Mouse (Mus musculus) ovary, postnatal 10 days (tissue): Measurements from ENCODE around the gene Zfp579.
"Not testable (repeated sequence)": the region's sequence is repeated elsewhere in the genome, so short reads cannot be mapped to it uniquely, and the experiment has no call there.

Source experiments
- DNase-seq: peaks from one replicate; pipeline ENCODE4 v3.0.0; 2022; ENCODE audit warnings: low spot score

Gene Zfp579

DNA sequence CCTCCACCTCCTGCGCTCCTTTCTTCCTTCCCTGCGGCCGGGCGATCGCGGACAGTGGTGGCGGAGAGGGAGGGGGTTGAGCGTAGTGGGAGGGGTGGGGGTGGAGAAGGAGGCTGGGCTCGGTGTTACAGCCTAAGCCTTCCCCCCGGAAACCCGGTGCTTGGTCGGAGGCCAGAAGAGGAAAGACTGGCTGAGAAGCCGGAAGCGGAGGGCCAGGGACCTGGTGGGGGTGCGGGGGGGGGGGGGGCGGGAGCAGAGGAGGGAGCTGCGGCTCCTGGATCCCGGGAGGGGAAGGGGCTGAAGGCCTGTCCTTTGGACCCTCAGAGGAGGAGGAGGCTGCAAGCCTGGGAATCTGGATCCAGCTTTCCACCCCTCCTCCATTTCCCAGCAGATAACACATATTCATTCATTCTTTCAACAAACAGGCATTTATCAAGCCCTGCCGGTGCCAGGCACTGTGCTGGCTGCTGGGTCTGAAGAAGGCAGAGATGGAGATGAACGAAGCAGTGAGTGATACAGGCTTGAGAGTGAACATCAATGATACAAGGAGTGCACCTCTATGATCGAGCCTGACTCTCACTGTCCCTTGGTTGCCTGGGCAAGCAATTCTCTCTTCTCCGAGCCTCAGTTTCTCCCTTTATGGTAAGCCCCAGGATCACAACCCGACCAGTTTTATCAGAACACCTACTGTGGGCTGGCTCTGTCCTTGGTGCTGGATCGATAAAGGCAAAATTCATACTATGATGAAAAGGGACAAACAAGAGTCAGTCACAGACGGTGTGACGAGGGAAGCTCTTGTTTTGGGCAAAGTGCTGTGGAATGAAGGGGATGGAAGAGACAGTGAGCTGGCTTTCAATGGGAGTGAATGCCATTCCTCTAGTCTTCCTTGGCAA is at the start of gene Zfp579:
Gene Zfp579, minus strand, starts transcription at position 156 of the 893 bp plus-strand sequence.
- DNase-seq: peak; percentile 93

GRCm38 (mm10) chr7:5044981-5045380 is 49.0 kb upstream of the Zfp579 start:
- DNase-seq: no peak

DNA sequence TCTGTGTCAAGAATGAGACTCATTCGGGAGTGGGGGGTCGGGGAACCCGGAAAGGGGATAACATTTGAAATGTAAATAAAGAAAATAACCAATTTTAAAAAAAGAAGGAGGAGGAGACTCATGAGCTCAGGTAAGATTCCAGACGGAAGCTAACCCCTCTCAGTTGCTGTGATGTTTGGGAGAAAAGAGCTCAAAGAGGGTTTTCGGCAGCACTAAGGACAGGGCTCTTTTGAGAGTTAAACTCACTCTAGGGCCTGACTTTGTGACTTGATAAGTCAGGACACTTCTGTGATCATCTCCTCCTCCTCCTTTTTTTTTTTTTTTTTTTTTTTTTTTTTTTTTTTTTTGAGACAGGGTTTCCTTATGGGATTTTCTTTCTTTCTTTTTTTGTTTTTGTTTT is 43.0 kb upstream of the Zfp579 start:
- no peak for DNase-seq

GRCm38 (mm10) chr7:5038109-5038732 is 42.3 kb upstream of the Zfp579 start, which contains the start of gene Zfp784:
Zfp784 (minus strand) TSS chr7:5038446.
- DNase-seq: peak; percentile 90

- no peak for DNase-seq
These were observed 41.5 kb upstream of the Zfp579 start for GRCm38 (mm10) chr7:5037467-5037866.

GRCm38 (mm10) chr7:5037026-5037425 is 41.1 kb upstream of the Zfp579 start:
- no peak for DNase-seq

- no peak for DNase-seq
These were observed 40.2 kb upstream of the Zfp579 start for GRCm38 (mm10) chr7:5036136-5036535.

DNA sequence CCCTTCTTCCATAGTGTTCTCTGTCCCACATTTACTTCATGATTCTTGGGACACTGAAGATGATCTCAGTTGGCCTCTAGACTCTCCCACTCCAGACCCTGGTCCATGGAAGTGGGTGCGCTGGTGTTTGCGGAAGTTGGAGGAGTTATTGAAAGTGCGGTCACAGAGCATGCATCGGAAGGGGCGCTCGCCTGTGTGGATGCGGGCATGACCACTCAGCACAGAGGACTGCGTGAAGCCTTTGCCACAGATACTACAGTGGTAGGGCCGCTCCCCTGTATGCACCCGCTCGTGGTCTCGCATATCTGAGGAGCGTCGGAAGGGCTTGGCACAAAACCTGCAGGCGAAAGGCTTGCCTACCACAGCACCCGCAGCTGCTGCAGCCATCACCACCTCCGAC is 39.7 kb upstream of the Zfp579 start:
- no peak for DNase-seq

GRCm38 (mm10) chr7:5033818-5034217 is 37.9 kb upstream of the Zfp579 start, which contains the start of gene 4632433K11Rik:
4632433K11Rik (plus strand) TSS chr7:5034118.
- DNase-seq: no peak

DNA sequence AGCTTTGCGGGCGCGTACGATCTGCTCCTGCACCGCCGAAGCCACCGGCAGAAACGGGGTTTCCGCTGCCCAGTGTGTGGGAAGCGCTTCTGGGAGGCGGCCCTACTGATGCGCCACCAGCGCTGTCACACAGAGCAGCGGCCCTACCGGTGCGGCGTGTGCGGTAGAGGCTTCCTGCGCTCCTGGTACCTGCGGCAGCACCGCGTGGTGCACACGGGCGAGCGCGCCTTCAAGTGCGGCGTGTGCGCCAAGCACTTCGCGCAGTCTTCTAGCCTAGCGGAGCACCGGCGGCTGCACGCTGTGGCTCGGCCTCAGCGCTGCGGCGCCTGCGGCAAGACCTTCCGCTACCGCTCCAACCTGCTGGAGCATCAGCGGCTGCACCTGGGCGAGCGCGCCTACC is 35.5 kb upstream of the Zfp579 start:
- no peak for DNase-seq

DNA sequence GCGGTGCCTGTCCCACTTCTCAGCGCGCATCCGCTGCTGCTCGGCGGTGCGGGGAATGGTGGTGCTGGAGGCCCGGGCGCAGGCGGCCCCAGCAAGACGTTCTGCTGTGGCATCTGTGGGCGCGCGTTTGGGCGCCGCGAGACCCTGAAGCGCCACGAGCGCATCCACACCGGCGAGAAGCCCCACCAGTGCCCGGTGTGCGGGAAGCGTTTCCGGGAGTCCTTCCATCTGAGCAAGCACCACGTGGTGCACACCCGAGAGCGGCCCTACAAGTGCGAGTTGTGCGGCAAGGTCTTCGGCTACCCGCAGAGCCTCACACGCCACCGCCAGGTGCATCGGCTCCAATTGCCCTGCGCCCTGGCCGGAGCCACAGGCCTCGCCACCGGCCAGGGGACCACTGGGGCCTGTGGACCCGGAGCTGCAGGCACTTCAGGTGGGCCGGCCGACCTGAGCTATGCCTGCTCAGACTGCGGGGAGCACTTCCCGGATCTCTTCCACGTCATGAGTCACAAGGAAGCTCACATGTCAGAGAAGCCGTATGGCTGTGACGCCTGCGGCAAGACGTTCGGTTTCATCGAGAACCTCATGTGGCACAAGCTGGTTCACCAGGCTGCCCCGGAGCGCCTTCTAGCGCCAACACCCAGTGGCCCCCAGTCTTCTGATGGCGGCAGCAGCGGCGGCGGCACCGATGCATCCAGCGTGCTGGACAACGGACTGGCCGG is 34.8 kb upstream of the Zfp579 start:
- DNase-seq: no peak

DNA sequence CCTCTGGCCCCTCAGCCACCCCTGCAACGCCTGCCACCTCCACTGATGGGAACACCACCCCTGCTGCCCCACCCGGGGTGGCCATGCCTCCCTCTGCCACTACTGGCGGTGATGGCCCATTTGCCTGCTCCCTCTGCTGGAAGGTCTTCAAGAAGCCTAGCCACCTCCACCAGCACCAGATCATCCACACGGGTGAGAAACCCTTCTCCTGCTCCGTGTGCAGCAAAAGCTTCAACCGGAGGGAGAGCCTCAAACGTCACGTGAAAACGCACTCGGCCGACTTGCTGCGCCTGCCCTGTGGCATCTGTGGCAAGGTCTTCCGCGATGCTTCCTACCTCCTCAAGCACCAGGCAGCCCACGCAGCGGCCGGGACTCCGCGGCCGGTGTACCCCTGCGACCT is 34.0 kb upstream of the Zfp579 start:
- no peak for DNase-seq

DNA sequence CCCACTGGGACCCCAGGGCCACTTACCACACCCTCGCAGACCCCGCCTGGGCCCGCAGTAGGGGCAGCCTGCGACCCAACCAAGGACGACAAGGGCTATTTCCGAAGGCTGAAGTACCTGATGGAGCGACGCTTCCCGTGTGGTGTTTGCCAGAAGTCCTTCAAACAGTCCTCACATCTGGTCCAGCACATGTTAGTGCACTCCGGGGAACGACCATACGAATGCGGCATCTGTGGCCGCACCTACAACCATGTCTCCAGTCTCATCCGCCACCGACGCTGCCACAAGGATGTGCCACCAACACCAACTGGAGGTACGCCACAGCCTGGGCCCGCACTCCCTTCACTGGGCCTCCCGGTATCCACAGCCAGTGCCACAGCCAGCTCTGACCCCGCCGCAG is 33.6 kb upstream of the Zfp579 start:
- DNase-seq: no peak

DNA sequence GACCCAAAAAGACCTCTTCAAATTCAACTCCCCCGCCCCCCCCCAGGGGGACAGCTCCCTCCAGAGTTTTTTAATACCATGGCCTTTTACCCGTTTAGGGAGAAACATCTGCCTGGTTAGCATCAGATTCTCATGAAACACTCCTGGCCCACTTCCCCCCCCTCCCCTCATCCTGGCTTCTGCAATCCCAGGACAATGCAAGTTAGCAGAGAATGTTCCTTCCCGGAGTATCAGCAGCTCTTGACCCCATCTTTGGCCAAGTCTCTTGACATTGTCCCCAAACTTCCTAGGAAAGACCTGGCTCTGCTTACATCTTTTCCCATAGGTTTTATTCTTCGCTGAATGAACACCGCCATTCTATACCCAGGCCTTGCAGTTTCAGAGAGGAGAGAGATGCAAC is 25.2 kb upstream of the Zfp579 start:
- DNase-seq: no peak

DNA sequence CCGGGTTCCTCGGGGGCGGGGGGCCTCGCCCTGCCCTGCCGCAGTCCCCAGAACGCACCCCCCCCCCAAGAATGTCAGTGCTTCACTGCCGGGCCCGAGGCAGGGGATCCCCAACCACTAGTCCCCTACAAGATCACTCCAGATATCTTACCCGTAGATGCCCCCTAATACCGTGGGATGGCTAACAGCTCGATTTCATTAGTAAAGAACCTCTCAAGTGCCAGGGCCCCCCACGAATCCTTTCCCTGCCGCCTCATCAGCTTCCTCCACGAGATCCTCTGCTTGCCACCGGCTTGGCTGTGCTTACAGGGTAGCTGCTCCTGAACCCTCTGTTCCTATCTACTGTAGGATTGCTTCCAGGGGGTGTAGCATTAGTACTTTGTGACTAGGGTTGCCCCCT is 24.7 kb upstream of the Zfp579 start:
- DNase-seq: no peak

- DNase-seq: peak; percentile 96
These were observed 24.2 kb upstream of the Zfp579 start, which contains the start of the genes Zfp865 and Ccdc106 for GRCm38 (mm10) chr7:5020000-5020681. Zfp865 (plus strand) TSS chr7:5020376. Ccdc106 (plus strand) TSS chr7:5020553.

GRCm38 (mm10) chr7:5019576-5019975 is 23.6 kb upstream of the Zfp579 start:
- not testable (repeated sequence) for DNase-seq

GRCm38 (mm10) chr7:5017931-5018330 is 22.0 kb upstream of the Zfp579 start:
- DNase-seq: no peak

DNA sequence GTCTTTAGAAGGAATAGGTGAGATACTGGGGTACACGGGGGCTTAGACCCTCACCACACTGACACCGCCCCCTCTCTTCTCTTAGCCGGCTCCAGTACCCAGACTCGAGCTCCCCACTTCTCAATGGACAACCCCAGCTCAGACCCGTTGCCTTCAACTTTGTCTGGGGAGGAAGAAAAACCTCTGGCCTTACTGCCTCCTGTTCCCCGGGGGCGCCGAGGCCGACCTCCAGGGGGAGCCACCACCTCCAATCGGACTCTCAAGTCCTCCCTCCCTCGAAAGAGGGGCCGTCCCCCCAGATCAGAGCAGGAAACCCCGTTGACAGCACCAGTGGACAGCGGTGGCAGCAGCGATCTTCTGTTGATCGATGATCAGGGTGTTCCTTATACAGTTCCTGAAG is 21.4 kb upstream of the Zfp579 start:
- no peak for DNase-seq

- no peak for DNase-seq
These were observed 21.0 kb upstream of the Zfp579 start for GRCm38 (mm10) chr7:5016920-5017319.

GRCm38 (mm10) chr7:5016057-5016456 is 20.1 kb upstream of the Zfp579 start:
- DNase-seq: no peak
